Mouse (Mus musculus) liver, postnatal 0 days (tissue): ENCODE results near the gene Hist1h4k.

Source experiments
- CTCF ChIP-seq: sonication (generic); IDR thresholded peaks from 2 replicates; pipeline ENCODE4 v1.5.1; 2016; ENCODE audit warnings: antibody characterized with exemption, low read depth
- EP300 ChIP-seq: IDR thresholded peaks from 2 replicates; pipeline ENCODE4 v1.6.1; 2016; ENCODE audit warnings: antibody characterized with exemption, low read depth, mild to moderate bottlenecking

DNA sequence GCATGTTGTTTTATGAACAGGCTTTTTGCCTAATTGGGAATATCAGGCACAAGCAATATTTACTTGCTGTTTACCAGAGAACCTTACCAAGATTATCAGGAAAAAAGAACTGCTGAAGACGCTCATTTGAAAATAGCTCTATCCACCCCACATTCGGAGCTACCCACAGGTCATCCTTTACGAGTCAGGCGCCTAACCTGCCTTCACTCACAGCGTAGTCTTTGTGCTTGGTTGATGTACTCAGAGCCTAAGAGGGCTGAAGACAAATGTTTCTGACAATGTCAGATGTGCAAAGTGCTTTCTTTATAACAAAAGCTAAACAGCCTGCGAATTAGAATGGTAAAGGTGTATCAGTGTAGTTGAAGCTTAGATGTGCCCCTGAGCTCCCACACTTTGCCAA is 34.0 kb upstream of the Hist1h4k start:
- no peak for TF ChIP-seq CTCF
- no peak for TF ChIP-seq EP300
